Mouse (Mus musculus): ENCODE measurements around the gene Svop. TPM values are rescaled to one million over a fixed set of nuclear protein-coding genes. Genes with fewer than 3 reads are reported as not detected.

Gene Svop
- total RNA-seq, 2 experiments from 2014 or later: 151 to 157 TPM

- DNase-seq (ENCODE audit: extremely low spot score in 1 of 2, low spot score in 2 of 2): no peak
- intact Hi-C loops (cut with DNase I): no loop called here
Observed at GRCm38 (mm10) chr5:114115030-114115429, 23.7 kb upstream of the Svop start.

GRCm38 (mm10) chr5:114113334-114113733, 22.0 kb upstream of the Svop start:
- intact Hi-C loops (cut with DNase I): no loop called here
- no peak for DNase-seq (ENCODE audit: extremely low spot score in 1 of 2, low spot score in 2 of 2)

GRCm38 (mm10) chr5:114106391-114106935, 15.1 kb upstream of the Svop start:
- intact Hi-C loops (cut with DNase I): no loop called here
- DNase-seq (ENCODE audit: extremely low spot score in 1 of 2, low spot score in 2 of 2): no peak

GRCm38 (mm10) chr5:114102807-114103206, 11.4 kb upstream of the Svop start:
- no peak for DNase-seq (ENCODE audit: extremely low spot score in 1 of 2, low spot score in 2 of 2)
- intact Hi-C loops (cut with DNase I): no loop called here

GRCm38 (mm10) chr5:114101873-114102272, 10.5 kb upstream of the Svop start:
- intact Hi-C loops (cut with DNase I): no loop called here
- DNase-seq (ENCODE audit: extremely low spot score in 1 of 2, low spot score in 2 of 2): no peak

- intact Hi-C loops (cut with DNase I): no loop called here
- DNase-seq (ENCODE audit: extremely low spot score in 1 of 2, low spot score in 2 of 2): no peak
Observed at GRCm38 (mm10) chr5:114100390-114101099, 9.2 kb upstream of the Svop start.

GRCm38 (mm10) chr5:114099709-114100389, 8.5 kb upstream of the Svop start:
- DNase-seq (ENCODE audit: extremely low spot score in 1 of 2, low spot score in 2 of 2): peak; percentile 93 to 94
- intact Hi-C loops (cut with DNase I): no loop called here

GRCm38 (mm10) chr5:114090421-114091013, 853 bp downstream of the Svop start:
- intact Hi-C loops (cut with DNase I): no loop called here
- DNase-seq (ENCODE audit: extremely low spot score in 1 of 2, low spot score in 2 of 2): no peak

GRCm38 (mm10) chr5:114087875-114088480, 3.4 kb downstream of the Svop start:
- intact Hi-C loops (cut with DNase I): no loop called here

GRCm38 (mm10) chr5:114085501-114085900, 5.9 kb downstream of the Svop start:
- DNase-seq (ENCODE audit: extremely low spot score in 1 of 2, low spot score in 2 of 2): no peak
- intact Hi-C loops (cut with DNase I): no loop called here

More at GRCm38 (mm10) chr5:114087875-114088480, 3.4 kb downstream of the Svop start:
- no peak for DNase-seq (ENCODE audit: extremely low spot score in 1 of 2, low spot score in 2 of 2)

- no peak for DNase-seq (ENCODE audit: extremely low spot score in 1 of 2, low spot score in 2 of 2)
- intact Hi-C loops (cut with DNase I): no loop called here
Observed at GRCm38 (mm10) chr5:114077009-114077408, 14.4 kb downstream of the Svop start.

- no peak for DNase-seq (ENCODE audit: extremely low spot score in 1 of 2, low spot score in 2 of 2)
- intact Hi-C loops (cut with DNase I): no loop called here
Observed at GRCm38 (mm10) chr5:114072262-114072661, 19.1 kb downstream of the Svop start.

- intact Hi-C loops (cut with DNase I): no loop called here
- no peak for DNase-seq (ENCODE audit: extremely low spot score in 1 of 2, low spot score in 2 of 2)
Observed at GRCm38 (mm10) chr5:114070858-114071257, 20.5 kb downstream of the Svop start.

- intact Hi-C loops (cut with DNase I): no loop called here
- DNase-seq (ENCODE audit: extremely low spot score in 1 of 2, low spot score in 2 of 2): no peak
Observed at GRCm38 (mm10) chr5:114067982-114068381, 23.4 kb downstream of the Svop start.

GRCm38 (mm10) chr5:114067543-114067942, 23.8 kb downstream of the Svop start:
- intact Hi-C loops (cut with DNase I): no loop called here
- DNase-seq (ENCODE audit: extremely low spot score in 1 of 2, low spot score in 2 of 2): no peak

GRCm38 (mm10) chr5:114066601-114067000, 24.8 kb downstream of the Svop start:
- DNase-seq (ENCODE audit: extremely low spot score in 1 of 2, low spot score in 2 of 2): no peak
- intact Hi-C loops (cut with DNase I): no loop called here

- intact Hi-C loops (cut with DNase I): no loop called here
- no peak for DNase-seq (ENCODE audit: extremely low spot score in 1 of 2, low spot score in 2 of 2)
Observed at GRCm38 (mm10) chr5:114065161-114065560, 26.2 kb downstream of the Svop start, which contains the start of gene Usp30. Gene Usp30 (plus strand): TSS chr5:114065461.

- intact Hi-C loops (cut with DNase I): no loop called here
- DNase-seq (ENCODE audit: extremely low spot score in 1 of 2, low spot score in 2 of 2): no peak
Observed at GRCm38 (mm10) chr5:114063958-114064357, 27.4 kb downstream of the Svop start.

- intact Hi-C loops (cut with DNase I): no loop called here
- no peak for DNase-seq (ENCODE audit: extremely low spot score in 1 of 2, low spot score in 2 of 2)
Observed at GRCm38 (mm10) chr5:114061675-114062074, 29.7 kb downstream of the Svop start.

Measured in left cerebral cortex, postnatal 10 days (tissue).